Mouse (Mus musculus): ENCODE results near the gene Hoxa3. TPM values are rescaled to one million over a fixed set of nuclear protein-coding genes. Genes with fewer than 3 reads are reported as not detected.

Gene Hoxa3
- total and polyA plus RNA-seq, 2 experiments from 2014 or later, result 1.6 TPM; not detected in 1

DNA sequence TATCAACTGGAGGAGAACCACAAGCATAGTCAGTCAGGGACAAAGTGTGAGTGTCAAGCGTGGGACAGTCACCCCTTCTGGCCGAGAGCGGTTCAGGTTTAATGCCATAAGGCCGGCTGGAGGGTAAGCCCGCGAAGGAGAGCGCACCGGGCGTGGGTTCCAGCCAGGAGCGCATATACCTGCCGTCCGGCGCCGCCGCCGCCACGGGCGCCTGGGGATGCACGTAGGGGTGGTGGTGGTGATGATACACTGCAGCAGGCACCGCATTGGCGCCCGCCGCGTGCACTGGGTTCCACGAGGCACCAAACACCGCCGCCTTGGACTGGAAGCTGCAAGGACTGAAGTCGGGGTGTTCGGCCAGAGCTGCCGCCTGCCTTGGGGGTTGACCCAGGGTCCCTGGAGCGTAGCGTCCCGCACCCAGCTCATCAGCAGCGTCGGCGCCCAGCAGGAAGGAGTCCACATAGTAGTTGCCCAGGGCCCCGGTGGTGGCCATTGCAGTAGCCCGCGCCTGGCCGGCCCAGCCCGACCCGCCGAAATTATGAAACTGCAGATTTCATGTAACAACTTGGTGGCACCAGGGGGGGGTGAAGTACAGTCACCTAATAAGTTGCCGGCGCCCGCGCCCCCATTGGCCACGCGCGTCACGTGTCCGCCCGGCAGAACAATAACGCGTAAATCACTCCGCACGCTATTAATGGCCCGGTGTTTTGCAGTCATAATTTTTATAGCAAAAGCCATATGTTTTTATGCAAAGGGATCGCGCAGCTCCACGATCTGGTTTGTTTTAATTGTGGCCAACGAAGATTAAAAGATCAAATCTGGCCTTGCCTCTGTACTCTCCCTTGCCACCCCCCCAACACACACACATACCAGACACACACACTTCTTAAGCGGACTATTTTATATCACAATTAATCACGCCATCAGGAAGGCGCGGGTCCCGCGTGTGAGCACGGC lies 12.8 kb upstream of the Hoxa3 start:
- Histone ChIP-seq H3K9me3 (ENCODE audit: low read length) (no peaks in the 10 kb centered on the region), H3K4me3 (ENCODE audit: low read depth, low read length) (no peak overlapping the region), H3K9ac (replicated peaks; ENCODE audit: low read length, poor library complexity, severe bottlenecking) (no peak overlapping the region), H3K27me3 (ENCODE audit: insufficient read depth, low read length) (peaks cover 89% of the 10 kb centered on the region), H3K36me3 (ENCODE audit: insufficient read depth, low read length) (no peaks in the 10 kb centered on the region), H3K4me1 (ENCODE audit: insufficient read depth, low read length) (no peaks in the 10 kb centered on the region), H3K4me2 (ENCODE audit: low read depth, low read length, poor library complexity, severe bottlenecking) (no peak overlapping the region), H3K27ac (ENCODE audit: low read depth, low read length) (no peak overlapping the region)
- no peak for DNase-seq (ENCODE audit: low spot score)
- 4% methylated on average over 69 of the region's 69 CpGs for WGBS
- no peak for TF ChIP-seq CTCF (IDR thresholded peaks at IDR 0.05)
- no peak for ATAC-seq (ENCODE audit: low FRiP score)

DNA sequence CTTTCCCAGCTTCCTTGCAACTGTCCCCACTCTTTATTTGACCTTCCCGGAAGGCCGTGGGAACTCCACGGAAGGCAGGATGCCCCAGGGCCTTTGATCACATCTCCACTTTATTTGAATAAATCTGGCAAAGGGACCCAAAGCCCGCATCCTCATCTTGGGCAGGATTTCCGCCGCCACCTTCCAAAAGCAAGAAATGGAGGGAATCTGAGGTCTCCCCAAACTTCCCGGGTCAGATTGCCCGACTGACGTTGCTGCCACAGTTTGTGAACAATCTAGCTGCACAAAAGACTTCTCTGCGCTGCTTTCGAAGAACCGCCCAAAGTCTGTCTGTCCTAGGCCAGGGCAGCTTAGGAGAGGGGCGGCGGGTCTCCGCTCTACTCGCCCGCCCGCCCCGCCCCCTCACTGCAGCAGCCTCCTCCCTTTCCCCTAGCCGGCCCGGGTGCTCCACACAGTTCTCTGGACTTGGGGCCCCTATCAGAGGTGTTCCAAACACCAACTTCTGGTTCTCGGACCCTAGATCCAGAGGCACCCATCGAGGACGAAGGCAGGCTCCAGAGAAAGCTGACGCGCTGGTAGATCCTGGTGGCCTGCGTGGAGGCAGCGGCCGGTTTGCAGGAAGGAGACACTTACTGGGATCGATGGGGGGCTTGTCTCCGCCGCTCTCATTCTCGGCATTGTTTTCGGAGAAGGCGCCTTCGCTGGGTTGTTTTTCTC lies 11.9 kb upstream of the Hoxa3 start:
- Histone ChIP-seq H3K4me2 (ENCODE audit: low read depth, low read length, poor library complexity, severe bottlenecking) (no peak overlapping the region), H3K4me1 (ENCODE audit: insufficient read depth, low read length) (no peaks in the 10 kb centered on the region), H3K27me3 (ENCODE audit: insufficient read depth, low read length) (peaks cover 89% of the 10 kb centered on the region), H3K4me3 (ENCODE audit: low read depth, low read length) (no peak overlapping the region), H3K36me3 (ENCODE audit: insufficient read depth, low read length) (no peaks in the 10 kb centered on the region), H3K27ac (ENCODE audit: low read depth, low read length) (no peak overlapping the region), H3K9me3 (ENCODE audit: low read length) (no peaks in the 10 kb centered on the region), H3K9ac (replicated peaks; ENCODE audit: low read length, poor library complexity, severe bottlenecking) (no peak overlapping the region)
- WGBS, result 1% methylated on average over 34 of the region's 36 CpGs
- no peak for TF ChIP-seq CTCF (IDR thresholded peaks at IDR 0.05)
- no peak for DNase-seq (ENCODE audit: low spot score)
- ATAC-seq (ENCODE audit: low FRiP score), result no peak

DNA sequence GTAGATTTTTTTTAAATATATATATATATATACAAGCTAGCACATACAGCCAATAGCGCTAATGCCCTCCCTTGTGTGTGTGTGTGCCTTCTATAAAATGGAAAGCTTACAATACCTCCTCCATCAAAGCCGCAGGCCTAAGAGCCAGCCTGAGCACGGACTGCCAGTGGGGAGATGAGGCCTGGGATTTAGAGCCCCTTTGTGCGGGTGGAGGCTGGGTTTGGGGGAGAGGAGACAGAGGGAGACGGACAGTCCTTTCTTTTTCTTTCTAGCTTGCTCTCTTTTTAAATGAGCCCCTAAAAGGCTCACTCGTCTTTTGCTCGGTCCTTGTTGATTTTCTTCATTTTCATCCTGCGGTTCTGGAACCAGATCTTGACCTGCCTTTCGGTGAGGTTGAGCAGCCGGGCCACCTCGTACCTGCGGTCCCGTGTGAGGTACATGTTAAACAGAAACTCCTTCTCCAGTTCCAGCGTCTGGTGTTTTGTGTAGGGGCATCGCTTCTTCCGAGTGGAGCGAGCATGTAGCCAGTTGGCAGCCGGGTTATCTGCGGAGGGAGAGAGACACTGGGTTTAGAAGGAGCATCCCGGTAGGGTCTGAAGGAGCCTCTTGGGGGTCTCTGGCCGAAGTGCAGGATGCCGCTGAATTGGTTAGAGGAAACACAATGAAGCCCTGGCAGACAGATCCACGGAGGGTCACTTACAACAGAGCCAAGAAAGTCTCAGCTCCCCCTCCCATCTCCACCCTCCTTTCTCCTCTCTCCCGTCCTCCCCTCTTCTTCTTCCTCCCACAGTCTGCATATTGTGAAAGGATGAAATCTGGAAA lies 11.0 kb upstream of the Hoxa3 start:
- no peak for TF ChIP-seq CTCF (IDR thresholded peaks at IDR 0.05)
- WGBS, result 2% methylated on average over 24 of the region's 24 CpGs
- Histone ChIP-seq H3K9ac (replicated peaks; ENCODE audit: low read length, poor library complexity, severe bottlenecking) (no peak overlapping the region), H3K27ac (ENCODE audit: low read depth, low read length) (no peak overlapping the region), H3K9me3 (ENCODE audit: low read length) (no peaks in the 10 kb centered on the region), H3K4me2 (ENCODE audit: low read depth, low read length, poor library complexity, severe bottlenecking) (no peak overlapping the region), H3K4me1 (ENCODE audit: insufficient read depth, low read length) (no peaks in the 10 kb centered on the region), H3K36me3 (ENCODE audit: insufficient read depth, low read length) (no peaks in the 10 kb centered on the region), H3K4me3 (ENCODE audit: low read depth, low read length) (no peak overlapping the region), H3K27me3 (ENCODE audit: insufficient read depth, low read length) (peaks cover 90% of the 10 kb centered on the region)
- DNase-seq (ENCODE audit: low spot score) (no peak), ATAC-seq (ENCODE audit: low FRiP score) (no peak)

DNA sequence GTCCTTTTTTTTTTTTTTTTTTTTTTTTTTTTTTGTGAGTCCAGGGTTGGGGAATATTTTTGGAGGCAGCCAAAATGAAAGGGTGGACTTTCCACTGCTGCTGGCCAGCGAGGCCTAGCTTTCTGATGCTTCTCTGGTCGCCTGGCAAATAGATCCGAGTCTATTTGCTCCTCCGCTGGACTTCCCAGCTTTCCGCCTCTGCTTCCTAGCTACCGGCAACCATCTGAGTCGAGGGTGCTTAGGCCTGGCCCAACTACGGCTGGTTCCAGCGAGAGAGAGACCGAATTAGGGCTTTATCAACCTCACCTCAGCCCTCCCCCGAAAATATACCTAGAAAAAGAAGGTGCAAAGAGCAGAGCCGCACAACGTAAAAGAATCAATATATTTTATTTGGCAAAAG lies 9.6 kb upstream of the Hoxa3 start:
- ATAC-seq (ENCODE audit: low FRiP score), result no peak
- no peak overlapping the region for H3K4me2 ChIP-seq (ENCODE audit: low read depth, low read length, poor library complexity, severe bottlenecking)

DNA sequence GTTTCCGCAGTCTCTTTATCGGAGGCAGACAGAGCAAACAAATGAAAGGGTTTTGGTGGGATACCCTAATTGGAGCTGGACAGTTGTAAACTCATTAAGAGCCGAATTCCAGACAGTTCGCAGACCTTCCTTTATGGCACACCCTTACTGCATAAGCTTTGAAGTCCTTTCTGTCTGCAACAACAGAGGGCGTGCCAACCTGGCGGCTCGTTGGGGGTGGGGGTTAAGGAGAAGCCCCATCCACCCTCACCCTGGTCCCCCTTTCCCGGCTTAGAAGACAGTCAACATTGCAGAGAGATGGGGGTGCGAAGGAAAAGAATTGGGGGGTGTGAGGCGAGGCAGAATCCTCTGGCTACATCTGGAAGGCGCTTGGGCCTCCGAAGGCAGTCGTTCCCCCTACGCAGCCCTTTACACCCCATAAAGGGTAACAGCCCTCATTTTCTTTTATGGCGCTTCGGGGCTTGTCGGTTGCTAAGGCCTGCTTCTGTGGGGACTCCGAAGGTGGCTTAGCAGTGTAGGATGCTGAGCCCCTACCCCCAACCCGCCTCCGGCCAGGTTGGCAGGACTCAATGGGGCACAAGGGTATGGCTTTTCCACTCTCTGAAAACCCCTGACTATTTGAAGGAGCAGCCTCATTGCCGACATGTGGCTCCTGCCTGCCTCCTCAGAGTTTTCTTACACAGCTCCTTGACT lies 9.0 kb upstream of the Hoxa3 start:
- Histone ChIP-seq H3K9ac (replicated peaks; ENCODE audit: low read length, poor library complexity, severe bottlenecking) (no peak overlapping the region), H3K27ac (ENCODE audit: low read depth, low read length) (no peak overlapping the region), H3K4me3 (ENCODE audit: low read depth, low read length) (peak overlapping the region; percentile 43; the same call in 1 of the 2 replicates), H3K9me3 (ENCODE audit: low read length) (no peaks in the 10 kb centered on the region), H3K4me1 (ENCODE audit: insufficient read depth, low read length) (no peaks in the 10 kb centered on the region), H3K27me3 (ENCODE audit: insufficient read depth, low read length) (peaks cover 91% of the 10 kb centered on the region), H3K36me3 (ENCODE audit: insufficient read depth, low read length) (no peaks in the 10 kb centered on the region), H3K4me2 (ENCODE audit: low read depth, low read length, poor library complexity, severe bottlenecking) (peak overlapping the region; percentile 84)
- WGBS, result 8% methylated on average over 21 of the region's 21 CpGs
- DNase-seq (ENCODE audit: low spot score) (no peak), ATAC-seq (ENCODE audit: low FRiP score) (peak; percentile 27; the same call in 1 of the 2 replicates)
- TF ChIP-seq CTCF (IDR thresholded peaks at IDR 0.05), result no peak

More for the DNA sequence above, 9.6 kb upstream of the Hoxa3 start:
- 17% methylated on average over 13 of the region's 13 CpGs for WGBS
- H3K27me3 ChIP-seq (ENCODE audit: insufficient read depth, low read length), result peaks cover 91% of the 10 kb centered on the region
- no peak for DNase-seq (ENCODE audit: low spot score)
- H3K9ac ChIP-seq (replicated peaks; ENCODE audit: low read length, poor library complexity, severe bottlenecking), result no peak overlapping the region
- no peaks in the 10 kb centered on the region for H3K9me3 ChIP-seq (ENCODE audit: low read length)
- TF ChIP-seq CTCF (IDR thresholded peaks at IDR 0.05), result no peak
- no peak overlapping the region for H3K27ac ChIP-seq (ENCODE audit: low read depth, low read length)
- no peaks in the 10 kb centered on the region for H3K4me1 ChIP-seq (ENCODE audit: insufficient read depth, low read length)
- H3K4me3 ChIP-seq (ENCODE audit: low read depth, low read length), result no peak overlapping the region
- H3K36me3 ChIP-seq (ENCODE audit: insufficient read depth, low read length), result no peaks in the 10 kb centered on the region
